Mouse (Mus musculus): ENCODE measurements around the gene Acvr1.

The Acvr1 gene

DNA sequence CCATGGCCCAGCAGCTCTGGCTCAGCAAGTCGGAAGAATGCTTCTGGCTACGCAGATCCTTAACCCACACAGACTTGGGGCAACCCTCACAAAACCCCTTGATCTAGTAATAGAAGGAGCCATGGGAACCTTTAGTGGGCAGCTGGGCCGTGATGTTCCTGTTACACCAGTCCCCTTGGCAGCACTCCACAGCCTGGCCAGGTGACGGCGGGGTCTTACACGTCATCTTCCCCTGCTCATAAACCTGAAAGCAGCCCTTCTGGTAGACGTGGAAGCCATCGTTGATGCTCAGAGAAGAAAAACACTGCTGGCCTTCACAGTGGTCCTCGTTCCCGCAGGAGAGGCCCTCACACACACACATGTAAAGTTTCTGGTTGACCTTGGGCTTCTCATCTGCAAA lies 87.4 kb downstream of the Acvr1 start:
- DNase-seq (ENCODE audit: low read depth, low spot score) = no peak

DNA sequence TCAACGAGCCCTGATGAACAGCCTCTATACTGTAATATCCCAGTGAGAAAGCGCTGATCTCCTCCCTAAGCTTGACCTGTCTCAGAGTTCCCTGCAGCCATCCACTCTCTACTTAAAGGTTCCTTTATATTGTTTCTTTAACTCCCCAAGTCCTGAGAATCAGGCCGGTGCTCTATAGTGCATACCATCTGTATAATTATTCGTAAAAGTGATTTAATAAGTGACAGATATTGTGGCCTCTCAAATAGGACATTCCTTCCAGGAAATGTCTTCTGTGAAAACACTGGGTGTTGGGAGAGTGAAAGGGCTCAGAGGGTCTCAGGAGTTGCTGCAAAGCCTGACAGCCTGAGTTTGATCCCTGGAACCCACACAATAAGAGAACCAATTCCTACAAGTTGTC lies 88.8 kb downstream of the Acvr1 start:
- DNase-seq (ENCODE audit: low read depth, low spot score) = no peak

DNA sequence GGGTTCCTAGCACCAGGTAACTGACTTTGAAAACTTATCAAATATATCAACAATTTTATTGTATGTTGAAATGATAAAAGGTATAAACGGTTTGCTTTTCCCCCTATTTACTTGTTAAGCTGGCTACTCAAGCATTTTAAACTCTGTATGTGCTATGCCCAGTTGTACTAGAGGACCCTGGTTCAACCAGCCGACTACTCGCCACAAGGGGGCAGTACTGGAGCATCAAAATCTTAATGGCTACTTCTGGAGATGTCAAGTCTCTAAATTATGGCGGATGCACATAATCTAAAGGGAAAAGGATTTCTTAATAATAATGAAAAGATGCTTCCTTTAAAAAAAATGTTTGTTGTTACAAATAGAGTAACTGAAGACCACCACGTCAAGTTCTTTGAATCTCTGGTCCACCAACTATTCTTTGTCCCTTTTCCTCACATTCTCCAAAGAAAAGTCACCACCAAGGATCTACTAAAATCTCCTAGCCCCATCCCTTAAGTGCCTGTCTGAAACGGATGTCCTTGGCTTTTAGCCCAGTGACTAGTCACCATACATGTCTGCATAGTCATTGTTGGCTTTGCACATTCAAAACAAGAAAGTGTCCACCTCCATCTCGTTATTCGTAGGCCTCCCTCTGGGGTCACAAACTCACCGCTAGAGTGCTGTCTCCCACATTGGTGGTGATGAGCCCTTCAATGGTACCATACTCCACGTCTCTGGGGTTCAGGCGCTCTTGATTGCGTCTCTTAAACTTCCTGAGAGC lies 89.8 kb downstream of the Acvr1 start:
- DNase-seq (ENCODE audit: low read depth, low spot score) = no peak

- DNase-seq (ENCODE audit: low read depth, low spot score) = no peak
Measured at GRCm38 (mm10) chr2:58475578-58475977, 91.4 kb downstream of the Acvr1 start.

GRCm38 (mm10) chr2:58470290-58470689 lies 96.7 kb downstream of the Acvr1 start:
- DNase-seq (ENCODE audit: low read depth, low spot score) = no peak

GRCm38 (mm10) chr2:58469816-58470215 lies 97.1 kb downstream of the Acvr1 start, which contains the start of gene Gm17409:
TSS of gene Gm17409 (plus strand) at chr2:58470116.
- DNase-seq (ENCODE audit: low read depth, low spot score) = no peak

- no peak for DNase-seq (ENCODE audit: low read depth, low spot score)
Measured at GRCm38 (mm10) chr2:58458820-58459371, 108.1 kb downstream of the Acvr1 start.

DNA sequence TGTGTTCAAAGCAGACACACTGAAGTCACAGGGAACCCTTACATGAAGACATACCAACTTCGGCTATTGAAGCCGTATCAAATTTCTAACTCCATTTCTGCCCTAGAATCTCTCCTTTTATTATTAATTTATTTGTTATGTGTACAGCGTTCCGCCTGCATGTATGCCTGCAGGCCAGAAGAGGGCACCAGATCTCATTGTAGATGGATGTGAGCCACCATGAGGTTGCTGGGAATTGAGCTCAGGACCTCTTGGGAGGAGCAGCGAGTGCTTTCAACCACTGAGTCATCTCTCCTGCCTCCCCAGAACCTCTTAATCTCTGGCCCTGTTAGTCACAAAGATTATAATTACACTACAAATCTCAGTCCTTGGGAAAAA lies 109.5 kb downstream of the Acvr1 start:
- no peak for DNase-seq (ENCODE audit: low read depth, low spot score)

DNA sequence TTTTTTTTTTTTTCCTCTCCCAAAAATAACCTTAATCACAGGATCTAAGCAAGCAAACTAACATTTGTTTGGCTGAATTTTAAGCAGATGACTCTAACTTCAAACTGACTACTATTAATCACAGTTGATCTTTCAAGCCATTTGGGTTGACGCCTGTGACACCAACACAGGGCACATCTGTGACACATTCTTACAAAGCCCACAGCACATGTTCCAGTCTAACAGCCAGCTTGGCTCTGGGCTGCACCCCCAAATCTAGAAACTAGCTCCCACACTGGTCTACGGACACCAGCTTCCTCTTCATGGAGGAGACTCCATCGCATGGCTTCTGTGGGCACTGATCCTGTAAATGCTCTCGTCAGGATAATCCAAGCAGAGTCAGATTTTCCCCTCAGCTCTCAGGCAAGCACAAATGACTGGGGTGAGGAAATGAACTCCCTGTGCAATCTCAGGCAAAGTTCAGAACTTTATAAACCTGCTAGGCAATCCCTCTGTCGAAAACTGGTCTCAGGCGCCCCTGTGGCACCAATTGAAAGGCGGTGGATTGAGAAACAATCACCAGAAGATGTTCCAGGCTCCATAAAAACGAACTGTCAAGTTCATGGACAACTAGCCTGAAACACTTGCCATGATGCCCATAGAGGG lies 110.0 kb downstream of the Acvr1 start:
- no peak for DNase-seq (ENCODE audit: low read depth, low spot score)

GRCm38 (mm10) chr2:58454095-58454865 lies 112.7 kb downstream of the Acvr1 start:
- no peak for DNase-seq (ENCODE audit: low read depth, low spot score)

- DNase-seq (ENCODE audit: low read depth, low spot score) = no peak
Measured at GRCm38 (mm10) chr2:58447001-58447400, 120.0 kb downstream of the Acvr1 start.

GRCm38 (mm10) chr2:58443163-58443562 lies 123.8 kb downstream of the Acvr1 start:
- DNase-seq (ENCODE audit: low read depth, low spot score) = no peak

GRCm38 (mm10) chr2:58436911-58437310 lies 130.0 kb downstream of the Acvr1 start:
- no peak for DNase-seq (ENCODE audit: low read depth, low spot score)

GRCm38 (mm10) chr2:58435507-58435906 lies 131.4 kb downstream of the Acvr1 start:
- DNase-seq (ENCODE audit: low read depth, low spot score) = no peak

GRCm38 (mm10) chr2:58434438-58434837 lies 132.5 kb downstream of the Acvr1 start:
- DNase-seq (ENCODE audit: low read depth, low spot score) = no peak

DNA sequence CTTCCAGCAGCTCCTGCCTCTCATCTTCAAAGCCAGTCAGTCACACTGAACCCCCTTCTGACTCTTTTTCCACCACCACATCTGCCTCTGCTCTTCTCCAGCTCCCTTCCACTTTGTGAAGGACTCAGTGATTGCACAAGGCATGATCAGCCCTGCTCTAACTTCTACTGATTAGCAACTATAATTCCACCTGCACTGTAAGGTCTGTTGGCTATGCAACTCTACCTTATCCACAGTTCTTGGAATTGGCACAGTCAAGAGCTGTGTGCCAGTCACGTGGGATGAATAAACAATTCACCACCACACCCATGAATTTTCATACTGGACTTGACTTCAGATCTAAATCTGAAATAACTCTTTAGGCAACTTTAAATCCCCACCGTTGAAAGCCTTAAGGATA lies 133.6 kb downstream of the Acvr1 start:
- no peak for DNase-seq (ENCODE audit: low read depth, low spot score)

DNA sequence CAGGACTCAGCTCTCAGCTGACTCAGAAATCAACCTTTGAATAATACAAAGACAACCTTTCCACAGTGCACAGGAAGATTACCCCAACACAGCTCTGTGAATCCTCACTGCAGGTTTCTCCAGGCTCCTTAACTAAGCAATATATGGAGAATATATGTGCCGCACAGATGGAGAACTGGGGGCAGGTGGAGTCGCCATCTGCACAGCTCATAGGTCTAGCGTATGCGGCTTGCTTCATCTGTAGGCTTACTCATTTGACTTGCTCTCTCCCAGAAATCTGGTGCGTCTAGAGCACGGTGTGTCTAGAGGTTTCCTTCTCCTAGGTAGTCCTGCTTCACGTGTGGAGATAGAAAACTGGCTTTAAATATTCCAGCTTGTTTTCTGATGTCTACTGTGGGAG lies 134.7 kb downstream of the Acvr1 start:
- no peak for DNase-seq (ENCODE audit: low read depth, low spot score)

- DNase-seq (ENCODE audit: low read depth, low spot score) = no peak
Measured at GRCm38 (mm10) chr2:58425436-58426004, 141.4 kb downstream of the Acvr1 start.

GRCm38 (mm10) chr2:58423319-58423718 lies 143.6 kb downstream of the Acvr1 start:
- DNase-seq (ENCODE audit: low read depth, low spot score) = no peak

DNA sequence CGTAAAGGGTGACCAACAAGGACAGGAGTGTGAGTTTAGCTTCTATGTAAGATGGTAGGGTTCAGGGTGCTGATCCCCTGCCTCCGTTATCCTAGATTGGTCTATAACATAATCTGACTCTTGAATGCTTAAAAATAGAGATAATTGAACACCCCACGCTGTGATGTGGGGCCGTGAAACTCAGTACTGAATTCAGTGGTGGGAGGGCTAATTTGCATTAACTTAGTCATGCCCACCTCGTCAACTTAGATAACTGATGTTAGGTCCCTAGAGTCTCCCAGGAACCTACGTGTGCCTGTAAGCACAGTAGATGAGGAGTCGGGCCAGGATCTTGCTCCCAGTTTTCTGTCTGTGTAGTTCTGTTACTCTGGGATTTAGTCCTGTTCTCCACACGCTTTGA lies 147.4 kb downstream of the Acvr1 start:
- DNase-seq (ENCODE audit: low read depth, low spot score) = no peak

DNA sequence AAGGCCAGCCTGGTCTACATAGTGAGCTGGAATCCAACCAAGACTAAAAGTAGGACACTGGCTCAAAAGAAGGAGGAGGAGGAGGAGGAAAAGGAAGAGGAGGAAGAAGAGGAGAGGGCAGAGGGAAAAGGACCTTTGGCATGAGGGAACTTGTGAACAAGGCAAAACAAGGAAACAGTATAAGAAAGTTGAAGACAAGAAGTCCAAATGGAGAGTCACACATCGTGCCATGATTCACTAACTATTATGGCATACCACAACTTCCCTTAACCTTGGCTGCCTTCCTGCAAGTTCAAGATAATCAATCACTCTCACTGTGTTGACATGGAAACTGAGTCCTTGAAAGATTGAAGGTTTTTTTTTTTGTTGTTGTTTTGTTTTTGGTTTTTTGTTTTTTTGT lies 148.8 kb downstream of the Acvr1 start:
- DNase-seq (ENCODE audit: low read depth, low spot score) = no peak

- no peak for DNase-seq (ENCODE audit: low read depth, low spot score)
Measured at GRCm38 (mm10) chr2:58417684-58418083, 149.3 kb downstream of the Acvr1 start.
